Mouse (Mus musculus) liver, embryonic 14.5 days (tissue): ENCODE results near the gene Cyp2f2.

Experiments used
- CTCF ChIP-seq: IDR thresholded peaks from 2 replicates; pipeline ENCODE4 v1.5.1; 2016; ENCODE audit warnings: antibody characterized with exemption, low read depth, control low read depth
- EP300 ChIP-seq: IDR thresholded peaks from 2 replicates; pipeline ENCODE4 v1.6.1; 2016; ENCODE audit warnings: antibody characterized with exemption, low read depth

- TF ChIP-seq CTCF, result no peak
- TF ChIP-seq EP300, result no peak
These were observed 43.2 kb downstream of the Cyp2f2 start for GRCm38 (mm10) chr7:27162780-27163449.
